Mouse (Mus musculus) heart, embryonic 13.5 days (tissue): ENCODE results near the gene Syna. TPM values are rescaled to one million over a fixed set of nuclear protein-coding genes. Genes with fewer than 3 reads are reported as not detected.

ENCODE experiments used
- ATAC-seq: fragments of 200-750 bp; cut with Nextera tagmentation; 2 replicates; pipeline ENCODE4 v1.8.0; 2017; ENCODE audit warnings: moderate TSS enrichment; ENCODE audit not compliant: insufficient number of reproducible peaks, low FRiP score, low TSS enrichment; ENCODE audit errors: extremely low read depth
- H3K27ac ChIP-seq: fragments of 300-500 bp; sonication (generic); replicated peaks from 2 replicates; pipeline ENCODE4 v1.5.1; 2015; ENCODE audit warnings: moderate library complexity, mild to moderate bottlenecking, inconsistent platforms
- H3K27me3 ChIP-seq: fragments of 300-500 bp; sonication (generic); replicated peaks from 2 replicates; pipeline ENCODE4 v1.6.1; 2015; ENCODE audit warnings: mild to moderate bottlenecking, inconsistent platforms
- H3K36me3 ChIP-seq: fragments of 300-500 bp; sonication (generic); 2 replicates; pipeline ENCODE4 v1.6.1; 2015; ENCODE audit warnings: mild to moderate bottlenecking, inconsistent platforms
- H3K4me1 ChIP-seq: fragments of 300-500 bp; sonication (generic); 2 replicates; pipeline ENCODE4 v1.6.1; 2015; ENCODE audit warnings: inconsistent platforms
- H3K4me2 ChIP-seq: fragments of 300-500 bp; sonication (generic); 2 replicates; pipeline ENCODE4 v1.6.1; 2015; ENCODE audit warnings: inconsistent platforms, mild to moderate bottlenecking, moderate library complexity
- H3K4me3 ChIP-seq: fragments of 300-500 bp; sonication (generic); 2 replicates; pipeline ENCODE4 v1.5.1; 2015; ENCODE audit warnings: moderate library complexity, mild to moderate bottlenecking, inconsistent platforms
- H3K9ac ChIP-seq: fragments of 300-500 bp; sonication (generic); 2 replicates; pipeline ENCODE4 v1.6.1; 2015; ENCODE audit warnings: inconsistent platforms, mild to moderate bottlenecking, moderate library complexity
- H3K9me3 ChIP-seq: fragments of 300-500 bp; sonication (generic); 2 replicates; pipeline ENCODE4 v1.6.1; 2016; ENCODE audit warnings: inconsistent platforms
- WGBS: fragments of 180-500 bp; shearing (Covaris S2); methylation state at CpG from one replicate; pipeline ENCODE4 v1.1.7; 2015; ENCODE audit warnings: mixed read lengths; 5-methylcytosine and 5-hydroxymethylcytosine counted together
- polyA plus RNA-seq: library from polyadenylated mRNA; unstranded; fragments of >200 nt; fragmentation: Nextera tagmentation; extraction: Ambion mirVana; gene quantifications from 2 replicates; pipeline ENCODE4 v1.2.1, GENCODE M21; 2015

Syna gene
- polyA plus RNA-seq, result not detected in 2 replicates

DNA sequence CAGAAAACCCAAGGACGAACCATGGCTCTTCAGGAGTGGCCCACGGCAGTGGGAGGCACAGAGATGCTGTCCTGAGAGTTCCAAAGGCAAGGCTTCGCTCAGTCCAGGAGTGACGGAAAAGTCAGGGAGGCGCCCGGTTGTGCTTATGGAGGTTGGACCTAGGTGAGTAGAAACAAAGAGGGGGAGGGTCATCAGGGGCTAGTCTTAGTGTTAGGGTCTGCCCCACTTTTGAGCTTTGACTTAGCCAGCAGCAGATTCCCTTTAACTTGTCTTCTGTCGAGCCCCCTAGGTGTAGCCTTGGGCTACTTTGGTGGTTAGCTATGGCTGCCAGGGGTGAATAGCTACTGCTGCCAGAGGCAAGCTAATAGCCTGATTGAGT is at the start of gene Syna:
TSS of gene Syna (minus strand) at position 101 of the 379 bp plus-strand sequence.
- Histone ChIP-seq H3K4me3 (no peak within 1 kb of the TSS), H3K36me3 (no peaks in the 10 kb centered on the region), H3K27ac (no peak within 1 kb of the TSS), H3K9ac (no peak within 1 kb of the TSS), H3K9me3 (no peaks in the 10 kb centered on the region), H3K4me1 (peaks cover 11% of the 10 kb centered on the region), H3K4me2 (no peak within 1 kb of the TSS), H3K27me3 (no peaks in the 10 kb centered on the region)
- ATAC-seq, result no peak
- 70% methylated on average over 7 of the region's 7 CpGs for WGBS

GRCm38 (mm10) chr5:134607121-134607520 is 47.1 kb upstream of the Syna start:
- ATAC-seq, result no peak
- H3K9me3 ChIP-seq, result no peaks in the 10 kb centered on the region
- H3K36me3 ChIP-seq, result peaks cover 10% of the 10 kb centered on the region; the same call in 1 of the 2 replicates
- H3K9ac ChIP-seq, result no peak overlapping the region
- H3K4me3 ChIP-seq, result no peak overlapping the region
- H3K4me2 ChIP-seq, result no peak overlapping the region
- no peaks in the 10 kb centered on the region for H3K27me3 ChIP-seq
- no peaks in the 10 kb centered on the region for H3K4me1 ChIP-seq
- 66% methylated on average over 5 of the region's 5 CpGs for WGBS
- no peak overlapping the region for H3K27ac ChIP-seq

DNA sequence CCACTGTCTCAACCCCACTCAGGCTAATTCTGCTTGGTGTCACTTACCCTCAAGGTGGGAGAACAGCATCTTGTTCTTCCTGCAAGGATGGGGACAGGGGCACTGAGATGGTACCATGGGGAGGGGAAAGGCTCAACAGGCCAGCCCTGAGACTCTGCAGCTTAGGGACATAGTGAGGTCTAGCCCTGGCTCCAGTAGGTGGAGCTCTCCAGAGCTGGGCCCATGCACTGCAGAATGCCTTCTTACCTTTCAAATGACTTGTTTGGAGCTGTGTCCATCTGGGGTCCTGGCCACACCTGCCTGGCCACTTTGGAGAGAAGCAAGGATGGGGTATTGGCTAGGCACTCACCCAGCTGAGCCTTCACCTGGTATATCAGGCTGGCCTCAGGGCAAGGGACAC is 46.3 kb upstream of the Syna start:
- Histone ChIP-seq H3K9me3 (no peaks in the 10 kb centered on the region), H3K27me3 (no peaks in the 10 kb centered on the region), H3K4me3 (no peak overlapping the region), H3K4me2 (no peak overlapping the region), H3K36me3 (peaks cover 10% of the 10 kb centered on the region; the same call in 1 of the 2 replicates), H3K4me1 (no peaks in the 10 kb centered on the region), H3K9ac (no peak overlapping the region), H3K27ac (no peak overlapping the region)
- ATAC-seq, result no peak

- no peak overlapping the region for H3K27ac ChIP-seq
- H3K9me3 ChIP-seq, result no peaks in the 10 kb centered on the region
- 78% methylated on average over 11 of the region's 11 CpGs for WGBS
- H3K4me1 ChIP-seq, result no peaks in the 10 kb centered on the region
- no peaks in the 10 kb centered on the region for H3K27me3 ChIP-seq
- no peak for ATAC-seq
- no peak overlapping the region for H3K9ac ChIP-seq
- H3K4me2 ChIP-seq, result no peak overlapping the region
- H3K4me3 ChIP-seq, result no peak overlapping the region
- peaks cover 20% of the 10 kb centered on the region for H3K36me3 ChIP-seq
Measured at GRCm38 (mm10) chr5:134604376-134604775, 44.4 kb upstream of the Syna start.

- H3K36me3 ChIP-seq, result peaks cover 76% of the 10 kb centered on the region
- ATAC-seq, result no peak
- no peaks in the 10 kb centered on the region for H3K27me3 ChIP-seq
- WGBS, result 83% methylated on average over 10 of the region's 10 CpGs
- no peaks in the 10 kb centered on the region for H3K9me3 ChIP-seq
- H3K4me1 ChIP-seq, result peaks cover 8% of the 10 kb centered on the region; the same call in 1 of the 2 replicates
- no peak overlapping the region for H3K27ac ChIP-seq
- no peak overlapping the region for H3K4me3 ChIP-seq
- H3K9ac ChIP-seq, result no peak overlapping the region
- no peak overlapping the region for H3K4me2 ChIP-seq
Measured at GRCm38 (mm10) chr5:134597711-134598110, 37.7 kb upstream of the Syna start.

DNA sequence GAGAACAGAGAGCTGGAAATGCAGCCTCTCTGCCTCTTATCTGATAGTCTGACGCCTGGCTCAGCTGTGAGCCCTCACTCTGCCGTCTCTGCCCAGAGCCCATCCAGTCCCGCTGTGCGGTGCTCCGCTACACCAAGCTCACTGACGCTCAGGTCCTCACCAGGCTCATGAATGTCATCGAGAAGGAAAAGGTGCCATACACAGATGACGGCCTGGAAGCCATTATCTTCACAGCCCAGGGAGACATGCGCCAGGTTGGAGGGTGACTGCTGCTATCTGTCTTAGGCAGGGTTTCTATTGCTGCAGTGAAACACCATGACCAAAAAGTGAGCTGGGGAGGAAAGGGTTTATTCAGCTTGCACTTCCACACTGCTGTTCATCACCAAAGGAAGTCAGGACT is 33.1 kb upstream of the Syna start:
- Histone ChIP-seq H3K4me3 (no peak overlapping the region), H3K27ac (no peak overlapping the region), H3K27me3 (no peaks in the 10 kb centered on the region), H3K36me3 (peaks cover 96% of the 10 kb centered on the region), H3K9me3 (no peaks in the 10 kb centered on the region), H3K9ac (no peak overlapping the region), H3K4me1 (peaks cover 16% of the 10 kb centered on the region), H3K4me2 (no peak overlapping the region)
- no peak for ATAC-seq
- 52% methylated on average over 9 of the region's 9 CpGs for WGBS

GRCm38 (mm10) chr5:134592026-134592581 is 32.1 kb upstream of the Syna start:
- no peak overlapping the region for H3K27ac ChIP-seq
- H3K9ac ChIP-seq, result no peak overlapping the region
- WGBS, result 71% methylated on average over 11 of the region's 11 CpGs
- H3K9me3 ChIP-seq, result no peaks in the 10 kb centered on the region
- peaks cover 16% of the 10 kb centered on the region for H3K4me1 ChIP-seq
- no peaks in the 10 kb centered on the region for H3K27me3 ChIP-seq
- no peak for ATAC-seq
- H3K36me3 ChIP-seq, result peaks cover 93% of the 10 kb centered on the region
- H3K4me2 ChIP-seq, result no peak overlapping the region
- no peak overlapping the region for H3K4me3 ChIP-seq

GRCm38 (mm10) chr5:134589900-134590299 is 29.9 kb upstream of the Syna start:
- H3K27me3 ChIP-seq, result no peaks in the 10 kb centered on the region
- H3K27ac ChIP-seq, result no peak overlapping the region
- no peak overlapping the region for H3K4me2 ChIP-seq
- no peak overlapping the region for H3K9ac ChIP-seq
- no peak overlapping the region for H3K4me3 ChIP-seq
- peaks cover 13% of the 10 kb centered on the region for H3K4me1 ChIP-seq
- no peaks in the 10 kb centered on the region for H3K9me3 ChIP-seq
- H3K36me3 ChIP-seq, result peaks cover 77% of the 10 kb centered on the region
- no peak for ATAC-seq
- WGBS, result 80% methylated on average over 3 of the region's 3 CpGs

DNA sequence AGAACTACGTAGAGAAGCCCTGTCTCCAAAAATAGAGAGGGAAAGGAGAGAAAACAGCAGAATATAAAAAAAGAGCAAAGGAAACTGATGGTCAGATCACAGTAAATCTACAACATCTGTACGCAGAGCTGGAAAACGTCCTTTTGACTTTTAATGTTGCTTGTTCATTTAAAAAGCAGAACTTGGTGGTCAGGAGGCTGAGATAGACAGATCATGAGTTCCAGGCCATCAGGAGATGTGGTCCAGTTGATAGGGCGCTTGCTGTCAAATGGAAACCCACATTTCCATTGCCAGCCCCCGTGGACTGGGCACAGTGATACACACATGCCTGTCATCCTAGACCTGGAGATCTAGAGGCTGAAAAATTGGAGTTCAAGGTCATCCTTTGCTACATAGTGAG is 24.8 kb upstream of the Syna start:
- H3K4me3 ChIP-seq, result no peak overlapping the region
- no peak for ATAC-seq
- no peak overlapping the region for H3K4me2 ChIP-seq
- no peaks in the 10 kb centered on the region for H3K9me3 ChIP-seq
- WGBS, result 85% methylated on average over 5 of the region's 5 CpGs
- peaks cover 26% of the 10 kb centered on the region for H3K36me3 ChIP-seq
- H3K27ac ChIP-seq, result no peak overlapping the region
- no peaks in the 10 kb centered on the region for H3K27me3 ChIP-seq
- H3K4me1 ChIP-seq, result peaks cover 14% of the 10 kb centered on the region
- H3K9ac ChIP-seq, result no peak overlapping the region

GRCm38 (mm10) chr5:134583884-134584213 is 23.9 kb upstream of the Syna start:
- peaks cover 14% of the 10 kb centered on the region for H3K4me1 ChIP-seq
- H3K9ac ChIP-seq, result peak overlapping the region; percentile 95
- H3K4me2 ChIP-seq, result peak overlapping the region; percentile 92
- no peak for ATAC-seq
- 74% methylated on average over 3 of the region's 3 CpGs for WGBS
- H3K36me3 ChIP-seq, result peaks cover 20% of the 10 kb centered on the region
- H3K9me3 ChIP-seq, result no peaks in the 10 kb centered on the region
- no peak overlapping the region for H3K27ac ChIP-seq
- peak overlapping the region; percentile 86 for H3K4me3 ChIP-seq
- H3K27me3 ChIP-seq, result no peaks in the 10 kb centered on the region

- Histone ChIP-seq H3K27ac (0 out of 2 replicates have a peak overlapping the region, but pooled peaks have one; percentile 59), H3K9me3 (no peaks in the 10 kb centered on the region), H3K9ac (peak overlapping the region; percentile 95), H3K27me3 (no peaks in the 10 kb centered on the region), H3K4me3 (peak overlapping the region; percentile 86), H3K4me2 (peak overlapping the region; percentile 92), H3K4me1 (peaks cover 14% of the 10 kb centered on the region), H3K36me3 (peaks cover 14% of the 10 kb centered on the region)
- 29% methylated on average over 15 of the region's 15 CpGs for WGBS
- ATAC-seq, result no peak
Measured at GRCm38 (mm10) chr5:134583006-134583883, 23.3 kb upstream of the Syna start.
